Mouse (Mus musculus): ENCODE results near the gene Nmrk2. TPM values are rescaled to one million over a fixed set of nuclear protein-coding genes. Genes with fewer than 3 reads are reported as not detected.
"Not testable (repeated sequence)": the region's sequence is repeated elsewhere in the genome, so short reads cannot be mapped to it uniquely, and the experiment has no call there.

The Nmrk2 gene
- polyA plus RNA-seq, 1 experiment = 0.12 TPM

DNA sequence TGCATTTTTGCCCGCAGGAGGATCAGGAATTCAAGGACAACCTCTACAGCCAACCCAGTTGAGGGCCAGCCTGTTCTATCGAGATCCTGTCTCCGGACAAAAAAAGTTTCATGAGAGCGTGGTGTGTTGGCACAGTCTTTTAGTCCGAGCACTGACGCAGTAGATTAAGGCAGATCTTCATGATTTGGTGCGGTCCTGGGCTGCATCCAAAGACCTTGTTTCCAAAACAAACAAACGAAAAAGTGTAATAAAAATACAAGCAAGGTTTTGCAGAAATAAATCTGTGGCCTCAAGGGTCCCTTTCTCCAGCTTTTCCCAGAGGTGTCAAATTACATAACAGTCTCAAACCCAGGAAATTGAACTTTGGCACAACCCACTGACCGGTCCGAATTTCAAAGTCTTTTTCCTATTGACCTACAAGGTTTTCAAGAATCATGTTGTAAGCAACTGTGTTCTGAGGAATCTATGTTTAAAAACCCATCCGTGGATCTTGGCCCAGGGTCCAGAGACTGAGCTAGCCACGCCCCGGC, 25.9 kb downstream of the Nmrk2 start:
- Histone ChIP-seq H3K4me3 (ENCODE audit: control insufficient read depth, insufficient read depth, low read length) (peak overlapping the region; percentile 27; the same call in 1 of the 2 replicates), H3K36me3 (ENCODE audit: control insufficient read depth, insufficient read depth, low read length) (peaks cover 36% of the 10 kb centered on the region), H3K27ac (ENCODE audit: control insufficient read depth, insufficient read depth, low read length) (peak overlapping the region; percentile 42; the same call in 1 of the 2 replicates), H3K27me3 (ENCODE audit: control insufficient read depth, insufficient read depth, low read length) (no peaks in the 10 kb centered on the region), H3K4me1 (replicated peaks; ENCODE audit: control insufficient read depth, insufficient read depth, low read length) (peaks cover 27% of the 10 kb centered on the region)
- WGBS = 17% methylated on average over 13 of the region's 13 CpGs
- DNase-seq = no peak
- TF ChIP-seq POLR2A (IDR thresholded peaks at IDR 0.05; ENCODE audit: control insufficient read depth, extremely low read depth, insufficient read depth, low read length, poor library complexity) = no peak
- no peak for TF ChIP-seq CTCF (IDR thresholded peaks at IDR 0.05; ENCODE audit: borderline replicate concordance, control insufficient read depth, extremely low read depth, insufficient read depth, low read length, poor library complexity)

DNA sequence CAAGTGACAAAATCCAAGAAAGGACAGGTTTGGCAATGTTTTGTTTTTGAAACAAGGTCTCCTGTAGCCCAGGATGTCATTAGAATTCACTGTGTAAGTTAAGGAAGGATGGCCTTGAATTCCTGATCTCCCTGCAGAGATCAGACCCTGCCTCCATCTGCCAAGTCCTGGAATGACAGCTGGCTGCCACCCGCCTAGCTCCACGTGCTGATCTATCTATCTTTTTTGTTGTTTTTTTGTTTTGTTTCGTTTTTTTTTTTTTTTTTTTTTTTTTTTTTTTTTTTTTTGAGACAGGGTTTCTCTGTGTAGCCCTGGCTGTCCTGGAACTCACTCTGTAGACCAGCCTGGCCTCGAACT, 26.5 kb downstream of the Nmrk2 start:
- not testable (repeated sequence) for H3K27me3 ChIP-seq (ENCODE audit: control insufficient read depth, insufficient read depth, low read length); H3K4me3 ChIP-seq (ENCODE audit: control insufficient read depth, insufficient read depth, low read length); DNase-seq
- H3K36me3 ChIP-seq (ENCODE audit: control insufficient read depth, insufficient read depth, low read length) = peaks cover 29% of the 10 kb centered on the region
- WGBS = 13% methylated on average over 4 of the region's 4 CpGs
- H3K4me1 ChIP-seq (replicated peaks; ENCODE audit: control insufficient read depth, insufficient read depth, low read length) = peaks cover 27% of the 10 kb centered on the region
- peak overlapping the region; percentile 11; the same call in 1 of the 2 replicates for H3K27ac ChIP-seq (ENCODE audit: control insufficient read depth, insufficient read depth, low read length)

DNA sequence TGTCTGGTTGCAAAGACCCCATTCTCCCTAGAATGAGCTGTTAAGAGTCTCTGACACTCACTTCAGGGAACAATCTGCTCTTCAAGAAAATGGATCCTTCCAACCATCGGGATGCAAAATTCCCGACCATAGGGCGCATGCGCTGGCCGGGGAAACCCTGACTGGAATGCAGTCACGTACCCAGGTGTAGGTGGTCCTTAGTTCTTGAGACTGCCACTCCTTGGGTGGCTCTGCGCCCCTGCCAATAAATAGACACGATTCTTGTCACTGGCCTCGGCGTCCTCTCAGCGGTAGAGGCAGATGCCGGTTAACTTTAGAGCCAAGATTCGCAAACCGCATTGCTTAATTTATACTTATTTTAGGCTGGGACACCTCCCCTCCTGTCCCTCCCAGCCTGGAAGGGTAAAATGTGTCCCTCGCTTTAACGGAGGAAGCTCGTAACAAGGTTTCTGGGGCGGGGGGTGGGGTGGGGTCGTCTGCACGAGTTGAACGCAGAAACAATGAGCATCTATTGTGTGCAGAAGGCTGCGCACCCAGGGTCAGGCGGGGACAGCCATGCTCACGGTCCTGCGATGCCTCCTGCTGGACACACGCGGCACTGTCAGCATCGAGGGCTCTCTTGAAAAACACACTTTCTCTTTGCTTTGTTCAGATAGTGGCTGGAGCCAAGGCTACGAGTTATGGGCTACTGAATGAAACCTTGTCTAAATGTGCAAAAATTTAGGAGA, 27.1 kb downstream of the Nmrk2 start:
- peak; percentile 92 for TF ChIP-seq CTCF (IDR thresholded peaks at IDR 0.05; ENCODE audit: borderline replicate concordance, control insufficient read depth, extremely low read depth, insufficient read depth, low read length, poor library complexity)
- no peak for TF ChIP-seq POLR2A (IDR thresholded peaks at IDR 0.05; ENCODE audit: control insufficient read depth, extremely low read depth, insufficient read depth, low read length, poor library complexity)
- no peaks in the 10 kb centered on the region for H3K27me3 ChIP-seq (ENCODE audit: control insufficient read depth, insufficient read depth, low read length)
- peak overlapping the region; percentile 14; the same call in 1 of the 2 replicates for H3K27ac ChIP-seq (ENCODE audit: control insufficient read depth, insufficient read depth, low read length)
- 16% methylated on average over 29 of the region's 29 CpGs for WGBS
- DNase-seq = peak; percentile 93
- H3K4me3 ChIP-seq (ENCODE audit: control insufficient read depth, insufficient read depth, low read length) = peak overlapping the region; percentile 23
- peaks cover 24% of the 10 kb centered on the region for H3K36me3 ChIP-seq (ENCODE audit: control insufficient read depth, insufficient read depth, low read length)
- H3K4me1 ChIP-seq (replicated peaks; ENCODE audit: control insufficient read depth, insufficient read depth, low read length) = peaks cover 27% of the 10 kb centered on the region

DNA sequence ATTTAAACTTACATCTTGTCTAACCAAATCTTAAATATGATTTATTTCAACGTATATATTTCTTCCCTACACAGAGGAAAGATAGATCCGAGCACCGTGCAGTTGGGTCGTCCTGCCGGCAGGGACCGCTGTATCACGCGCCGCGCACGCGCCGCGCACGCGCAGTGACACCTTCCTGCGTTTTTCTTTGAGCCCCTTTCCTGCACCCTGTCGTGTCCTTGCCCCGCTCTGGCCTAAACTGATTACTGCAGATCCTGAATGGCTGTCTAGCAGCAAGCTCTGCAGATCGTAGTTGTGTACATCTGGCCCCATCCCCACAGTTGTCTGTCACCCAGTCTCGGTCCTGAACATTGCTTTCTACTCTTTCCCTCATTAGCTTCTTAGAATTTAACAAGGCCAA, 28.7 kb downstream of the Nmrk2 start:
- Histone ChIP-seq H3K27me3 (ENCODE audit: control insufficient read depth, insufficient read depth, low read length) (no peaks in the 10 kb centered on the region), H3K36me3 (ENCODE audit: control insufficient read depth, insufficient read depth, low read length) (peaks cover 7% of the 10 kb centered on the region), H3K27ac (ENCODE audit: control insufficient read depth, insufficient read depth, low read length) (peak overlapping the region; percentile 86), H3K4me3 (ENCODE audit: control insufficient read depth, insufficient read depth, low read length) (no peak overlapping the region), H3K4me1 (replicated peaks; ENCODE audit: control insufficient read depth, insufficient read depth, low read length) (peaks cover 36% of the 10 kb centered on the region)
- TF ChIP-seq POLR2A (IDR thresholded peaks at IDR 0.05; ENCODE audit: control insufficient read depth, extremely low read depth, insufficient read depth, low read length, poor library complexity) (peak; percentile 54; the same call in 1 of the 2 replicates), CTCF (IDR thresholded peaks at IDR 0.05; ENCODE audit: borderline replicate concordance, control insufficient read depth, extremely low read depth, insufficient read depth, low read length, poor library complexity) (peak; percentile 92)
- DNase-seq = peak; percentile 84
- WGBS = 5% methylated on average over 21 of the region's 21 CpGs

DNA sequence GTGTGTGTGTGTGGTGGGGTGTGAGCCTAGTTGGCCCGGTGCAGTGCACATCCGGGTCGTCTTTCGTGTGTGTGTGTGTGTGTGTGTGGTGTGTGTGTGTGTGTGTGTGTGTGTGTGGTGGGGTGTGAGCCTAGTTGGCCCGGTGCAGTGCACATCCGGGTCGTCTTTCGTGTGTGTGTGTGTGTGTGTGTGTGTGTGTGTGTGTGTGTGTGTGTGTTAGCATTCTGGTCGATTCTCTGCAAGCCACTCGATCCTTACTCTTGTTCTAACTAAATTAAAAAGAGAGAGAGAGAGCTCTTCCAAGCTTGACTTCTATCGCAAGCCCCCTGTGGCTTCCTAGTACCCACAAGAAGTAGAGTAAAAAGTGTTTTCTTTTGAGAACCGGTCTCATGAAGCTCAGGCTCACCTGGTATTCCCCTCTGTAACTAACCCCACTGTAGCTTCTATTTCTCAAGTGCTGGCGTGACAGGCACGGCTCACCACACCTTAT, 32.4 kb downstream of the Nmrk2 start:
- H3K4me3 ChIP-seq (ENCODE audit: control insufficient read depth, insufficient read depth, low read length) = not testable (repeated sequence)

DNA sequence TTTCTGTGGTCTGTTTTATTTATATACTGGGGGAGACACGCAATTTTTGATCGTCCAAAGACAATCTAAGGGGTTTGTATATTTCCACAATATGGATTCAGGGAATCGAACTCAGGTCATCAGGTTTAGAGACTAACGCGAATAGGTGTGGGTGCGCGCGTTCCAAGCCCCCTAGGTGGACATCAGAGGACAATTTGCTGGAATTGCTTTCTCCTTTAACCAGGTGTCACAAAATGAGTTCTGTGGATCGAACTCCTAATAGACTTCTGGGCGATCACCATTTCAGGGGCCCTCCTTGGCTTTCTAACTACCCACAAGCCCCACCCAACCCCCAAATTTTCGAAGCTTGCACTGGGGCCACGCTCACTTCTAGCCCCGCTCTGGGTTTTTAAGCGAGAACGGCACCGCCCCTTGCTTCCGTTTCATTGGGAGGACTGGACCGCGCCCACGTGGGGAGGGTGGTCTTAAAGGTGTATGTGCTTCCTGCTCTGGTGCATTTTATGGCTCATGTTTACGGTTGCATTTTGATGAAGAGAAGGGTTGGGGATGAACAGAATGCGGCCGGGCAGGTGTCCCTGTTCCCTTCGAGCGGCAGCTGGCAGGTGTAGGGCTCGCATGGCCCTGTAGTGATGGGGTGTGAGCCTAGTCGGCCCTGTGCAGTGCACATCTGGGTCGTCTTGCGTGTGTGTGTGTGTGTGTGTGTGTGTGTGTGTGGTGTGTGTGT, 33.2 kb downstream of the Nmrk2 start:
- under 1% methylated on average over 29 of the region's 29 CpGs for WGBS
- peaks cover 21% of the 10 kb centered on the region for H3K4me1 ChIP-seq (replicated peaks; ENCODE audit: control insufficient read depth, insufficient read depth, low read length)
- H3K4me3 ChIP-seq (ENCODE audit: control insufficient read depth, insufficient read depth, low read length) = peak overlapping the region; percentile 39
- no peak; the same call in 1 of the 2 replicates for TF ChIP-seq POLR2A (IDR thresholded peaks at IDR 0.05; ENCODE audit: control insufficient read depth, extremely low read depth, insufficient read depth, low read length, poor library complexity)
- no peak for TF ChIP-seq CTCF (IDR thresholded peaks at IDR 0.05; ENCODE audit: borderline replicate concordance, control insufficient read depth, extremely low read depth, insufficient read depth, low read length, poor library complexity)
- H3K27ac ChIP-seq (ENCODE audit: control insufficient read depth, insufficient read depth, low read length) = peak overlapping the region; percentile 88
- DNase-seq = peak; percentile 90
- no peaks in the 10 kb centered on the region for H3K36me3 ChIP-seq (ENCODE audit: control insufficient read depth, insufficient read depth, low read length)
- no peaks in the 10 kb centered on the region for H3K27me3 ChIP-seq (ENCODE audit: control insufficient read depth, insufficient read depth, low read length)

More for the DNA sequence above, 32.4 kb downstream of the Nmrk2 start:
- WGBS = 1% methylated on average over 10 of the region's 14 CpGs
- H3K27ac ChIP-seq (ENCODE audit: control insufficient read depth, insufficient read depth, low read length) = peak overlapping the region; percentile 85
- peak; percentile 48 for DNase-seq
- H3K36me3 ChIP-seq (ENCODE audit: control insufficient read depth, insufficient read depth, low read length); H3K27me3 ChIP-seq (ENCODE audit: control insufficient read depth, insufficient read depth, low read length): not testable (repeated sequence)
- H3K4me1 ChIP-seq (replicated peaks; ENCODE audit: control insufficient read depth, insufficient read depth, low read length) = peaks cover 27% of the 10 kb centered on the region

Data from thymus, adult 2 months (tissue).